Mouse (Mus musculus) megakaryocyte, embryonic 14.5 days (primary cell): ENCODE measurements around the gene Gm21985. TPM values are rescaled to one million over a fixed set of nuclear protein-coding genes. Genes with fewer than 3 reads are reported as not detected.
A peak's percentile ranks its signal among the peaks of the same experiment; 100 is the strongest.

Experiments used
- H3K27me3 ChIP-seq: replicated peaks from 2 replicates; pipeline ENCODE3; 2012; ENCODE audit warnings: inconsistent platforms
- H3K36me3 ChIP-seq: replicated peaks from 2 replicates; pipeline ENCODE3; 2012; ENCODE audit warnings: low read length, inconsistent platforms, mixed read lengths
- H3K4me1 ChIP-seq: 2 replicates; pipeline ENCODE4 v1.6.1; 2012; ENCODE audit warnings: inconsistent platforms
- H3K4me3 ChIP-seq: replicated peaks from 2 replicates; pipeline ENCODE3; 2012; ENCODE audit warnings: moderate library complexity, mild to moderate bottlenecking, inconsistent platforms
- H3K9me3 ChIP-seq: 2 replicates; pipeline ENCODE4 v1.6.1; 2012; ENCODE audit warnings: inconsistent platforms
- FLI1 ChIP-seq: IDR thresholded peaks from 2 replicates; pipeline ENCODE4 v1.6.1; 2012; ENCODE audit warnings: low read length, inconsistent platforms, mixed read lengths
- GATA1 ChIP-seq: IDR thresholded peaks from 3 replicates; pipeline ENCODE4 v1.6.1; 2012; ENCODE audit warnings: mixed read lengths, low read length, inconsistent platforms, borderline replicate concordance
- polyA plus RNA-seq: library from polyadenylated mRNA; stranded (reverse); fragments of >175 nt; gene quantifications from 2 replicates; pipeline ENCODE4 v1.2.3, GENCODE M21; 2012; ENCODE audit warnings: low replicate concordance; ENCODE audit not compliant: insufficient read depth

Gene Gm21985
- polyA plus RNA-seq, 1 experiment, result not detected

DNA sequence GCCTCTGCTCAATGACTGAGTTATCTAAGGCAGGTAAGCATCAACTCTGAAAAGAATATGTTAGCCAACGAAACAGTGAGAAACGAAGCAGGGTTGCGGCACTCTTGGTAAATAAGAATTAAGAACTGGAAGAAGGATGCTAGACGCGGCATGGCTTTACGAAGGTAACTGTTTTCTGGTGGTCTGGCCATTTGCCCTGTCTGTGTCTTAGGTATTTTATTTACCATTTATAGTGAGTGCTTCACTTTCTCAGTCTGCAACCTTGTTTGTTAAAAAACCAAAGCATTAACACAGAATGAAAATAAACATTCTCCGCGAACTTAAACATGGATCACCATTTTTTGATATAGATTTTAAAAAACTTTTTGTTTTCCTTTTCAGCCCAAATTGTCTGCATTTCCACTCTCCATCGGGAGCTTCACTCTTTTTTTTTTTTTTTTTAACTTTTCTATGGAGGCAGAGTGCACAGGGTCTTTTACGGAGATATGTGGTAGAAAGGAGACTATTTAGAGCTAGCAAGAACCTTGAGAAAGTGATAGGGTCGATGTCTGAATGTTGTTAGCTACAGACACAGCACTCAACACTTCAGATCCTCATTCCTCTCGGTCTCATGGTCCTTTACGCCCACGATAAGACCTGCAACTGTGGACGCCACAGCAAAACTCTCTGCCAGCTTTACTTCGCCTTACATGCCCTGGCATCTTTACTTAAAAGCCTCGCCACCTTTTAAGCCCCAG, 188.2 kb downstream of the Gm21985 start:
- Histone ChIP-seq H3K4me1 (peaks cover 44% of the 10 kb centered on the region), H3K4me3 (peak overlapping the region; percentile 94), H3K9me3 (no peaks in the 10 kb centered on the region), H3K36me3 (peaks cover 8% of the 10 kb centered on the region), H3K27me3 (no peaks in the 10 kb centered on the region)
- TF ChIP-seq FLI1 (no peak), GATA1 (no peak)

DNA sequence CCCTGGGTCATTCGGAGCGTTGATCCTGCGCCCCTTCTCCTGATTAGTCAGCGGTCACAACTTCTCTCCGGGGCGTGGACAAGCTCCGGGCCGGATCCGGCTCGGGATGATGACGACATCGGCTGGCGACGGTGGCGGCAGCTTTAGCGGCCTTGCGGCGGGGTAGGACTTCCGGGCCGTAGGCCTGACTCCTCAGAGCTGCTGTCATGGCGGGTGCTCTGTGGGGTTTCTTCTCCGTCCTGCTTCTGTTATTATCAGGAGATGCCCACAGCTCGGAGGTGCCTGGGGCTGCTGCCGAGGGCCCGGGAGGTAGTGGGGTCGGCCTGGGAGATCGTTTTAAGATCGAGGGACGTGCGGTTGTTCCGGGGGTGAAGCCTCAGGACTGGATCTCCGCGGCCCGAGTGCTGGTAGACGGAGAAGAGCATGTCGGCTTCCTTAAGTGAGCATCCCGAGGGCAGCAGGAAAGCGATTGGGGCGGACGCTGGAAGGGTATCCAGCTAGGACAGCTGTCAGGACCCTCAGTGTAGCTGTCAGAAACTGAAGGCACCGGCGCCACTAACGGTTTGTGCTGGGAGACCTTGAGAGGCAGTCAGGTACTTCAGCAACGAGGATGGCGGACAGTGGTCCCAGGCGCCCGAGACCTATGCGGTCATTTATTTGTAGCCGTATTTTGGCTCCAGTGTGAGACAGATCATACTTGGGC, 188.9 kb downstream of the Gm21985 start, which contains the start of gene Emc7:
Emc7 (plus strand) TSS at position 136 of the 703 bp plus-strand sequence.
- Histone ChIP-seq H3K27me3 (no peaks in the 10 kb centered on the region), H3K4me3 (peak within 1 kb of the TSS; percentile 94), H3K36me3 (peaks cover 16% of the 10 kb centered on the region), H3K4me1 (peaks cover 39% of the 10 kb centered on the region), H3K9me3 (no peaks in the 10 kb centered on the region)
- no peak for TF ChIP-seq GATA1
- TF ChIP-seq FLI1, result no peak

Other genes starting within 250 kb of the Gm21985 start
- gene Olfr1311, start 241.9 kb upstream of the Gm21985 start, polyA plus RNA-seq, result not detected in 2 replicates
- not detected in 2 replicates for gene Olfr1312, start 216.1 kb upstream of the Gm21985 start, polyA plus RNA-seq
- not detected in 2 replicates for gene Olfr1313, start 188.5 kb upstream of the Gm21985 start, polyA plus RNA-seq
- gene Olfr1314, start 169.5 kb upstream of the Gm21985 start, polyA plus RNA-seq, result not detected in 2 replicates
- gene Olfr1315-ps1, start 150.9 kb upstream of the Gm21985 start, polyA plus RNA-seq, result not detected in 2 replicates
- gene Olfr1316, start 131.3 kb upstream of the Gm21985 start, polyA plus RNA-seq, result not detected in 2 replicates
- gene Olfr1317, start 126.0 kb upstream of the Gm21985 start, polyA plus RNA-seq, result not detected in 2 replicates
- gene Olfr1318, start 112.1 kb upstream of the Gm21985 start, polyA plus RNA-seq, result not detected in 2 replicates
- gene Lpcat4, start 26.8 kb upstream of the Gm21985 start, polyA plus RNA-seq, result 23.4 and 31.6 TPM in 2 replicates
- 0.88 TPM in 1 of 2 replicates, not detected in the other for gene Nutm1, start 7.0 kb upstream of the Gm21985 start, polyA plus RNA-seq
- gene Nop10, start 4.4 kb upstream of the Gm21985 start, polyA plus RNA-seq, result 4.9 and 25.7 TPM in 2 replicates
- gene Slc12a6, start 489 bp upstream of the Gm21985 start, polyA plus RNA-seq, result 0.71 and 2.6 TPM in 2 replicates
- gene Emc4, start 101.7 kb downstream of the Gm21985 start, polyA plus RNA-seq, result 23.7 and 66.1 TPM in 2 replicates
- 1.9 TPM in 1 of 2 replicates, not detected in the other for gene Katnbl1, start 112.9 kb downstream of the Gm21985 start, polyA plus RNA-seq
- gene Emc7, start 188.7 kb downstream of the Gm21985 start, polyA plus RNA-seq, result 0.47 and 3.8 TPM in 2 replicates
- not detected in 2 replicates for gene Chrm5, start 214.5 kb downstream of the Gm21985 start, polyA plus RNA-seq
- gene Aven, start 226.7 kb downstream of the Gm21985 start, polyA plus RNA-seq, result 1.1 and 3.7 TPM in 2 replicates